Mouse (Mus musculus) adrenal gland (tissue): ENCODE results near the gene Sgip1.

ENCODE experiments used
- intact Hi-C: fragments of 180-260 bp; cut with DNase I; formaldehyde crosslinking; loops from one replicate; pipeline ENCODE4 v1.15.1; 2025

The Sgip1 gene

DNA sequence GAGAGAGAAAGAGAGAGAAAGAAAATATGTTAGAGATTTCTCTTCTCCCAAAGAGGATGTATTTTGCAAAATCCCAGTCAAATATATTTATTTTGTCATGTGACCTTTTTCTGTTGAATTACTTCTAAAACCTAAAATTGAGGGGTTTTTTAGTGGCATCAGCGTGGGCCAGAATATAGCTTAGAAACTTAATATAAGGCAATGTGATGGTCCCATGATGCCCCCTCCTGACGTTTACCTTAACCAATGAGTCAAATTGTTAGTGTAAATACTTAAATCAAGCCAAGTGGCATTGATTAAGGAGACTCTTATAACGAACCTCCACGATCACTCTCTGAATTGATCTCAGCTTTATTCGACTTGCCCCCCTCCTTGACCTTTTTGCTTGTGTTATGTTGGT, 233.1 kb downstream of the Sgip1 start:
- intact Hi-C loops: no loop called here

DNA sequence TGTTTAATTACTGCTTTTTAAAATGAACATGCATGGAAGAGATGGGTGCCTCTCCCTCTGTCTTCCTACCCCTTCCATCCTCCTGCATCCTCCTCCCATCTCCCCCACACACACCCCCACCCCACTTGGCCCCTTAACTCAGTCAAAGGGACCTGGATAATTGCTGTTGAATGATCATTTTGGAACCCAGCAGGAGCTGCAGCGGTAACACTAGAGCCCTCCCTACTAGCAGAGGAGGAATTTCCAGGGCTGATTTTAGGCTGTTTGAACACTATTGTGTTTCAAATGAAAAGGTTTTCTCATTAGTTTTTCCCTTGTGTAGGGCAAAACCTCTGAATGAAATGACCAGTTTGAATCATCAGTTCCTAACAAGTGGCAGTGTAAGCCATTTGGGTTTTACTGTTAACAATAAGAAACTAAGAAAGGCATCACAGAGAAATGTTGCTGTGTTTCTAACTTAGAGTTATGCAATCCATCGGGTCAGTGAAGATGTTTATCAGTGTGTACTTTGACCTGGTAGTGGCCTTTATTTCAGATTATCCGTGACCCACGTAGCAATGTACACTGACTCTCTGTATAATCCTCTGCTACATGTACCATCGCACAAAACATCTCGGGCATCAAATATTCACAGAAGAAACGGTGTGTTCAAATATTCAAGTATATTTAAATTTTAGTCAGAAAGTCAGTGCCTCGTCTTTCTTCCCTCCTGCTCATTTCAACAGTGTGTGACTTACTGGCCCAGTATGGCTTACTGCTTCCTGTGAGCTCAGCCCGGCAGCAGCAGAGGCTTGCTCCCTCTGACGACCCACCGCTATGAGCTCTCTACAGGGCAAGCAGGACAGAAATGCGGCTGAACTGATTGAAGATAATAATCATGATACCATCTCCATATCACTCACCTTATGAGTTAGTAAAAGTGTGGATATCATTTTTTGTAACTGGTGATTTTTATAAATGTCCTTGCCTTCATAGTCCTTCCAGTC, 235.5 kb downstream of the Sgip1 start:
- intact Hi-C loops: no loop called here

DNA sequence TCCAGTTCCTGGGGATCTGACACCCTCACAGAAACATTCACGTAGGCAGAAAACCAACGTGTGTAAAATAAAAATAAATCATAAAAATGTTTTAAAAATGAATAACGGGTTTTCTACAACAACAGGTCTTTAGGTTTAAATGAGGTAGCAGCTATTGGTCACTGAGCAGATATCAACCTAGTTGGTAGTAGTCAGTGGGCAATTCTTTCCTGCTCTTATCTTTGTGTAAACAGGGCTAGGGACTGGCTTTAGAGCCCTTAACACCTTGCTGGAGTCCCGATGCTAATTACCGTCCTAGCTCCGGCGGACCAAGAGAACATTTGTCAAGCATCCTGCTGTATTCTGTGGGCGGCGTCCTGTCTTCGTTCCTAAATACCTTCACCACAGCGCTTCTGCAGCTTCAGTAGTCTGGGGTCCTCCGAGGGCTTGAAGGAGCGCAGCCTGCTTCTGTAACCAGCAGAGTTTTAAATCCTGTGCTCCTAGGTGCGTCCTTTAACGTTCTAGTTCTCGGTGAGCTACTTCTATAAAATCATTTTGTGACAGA, 236.8 kb downstream of the Sgip1 start:
- intact Hi-C loops: no loop called here

DNA sequence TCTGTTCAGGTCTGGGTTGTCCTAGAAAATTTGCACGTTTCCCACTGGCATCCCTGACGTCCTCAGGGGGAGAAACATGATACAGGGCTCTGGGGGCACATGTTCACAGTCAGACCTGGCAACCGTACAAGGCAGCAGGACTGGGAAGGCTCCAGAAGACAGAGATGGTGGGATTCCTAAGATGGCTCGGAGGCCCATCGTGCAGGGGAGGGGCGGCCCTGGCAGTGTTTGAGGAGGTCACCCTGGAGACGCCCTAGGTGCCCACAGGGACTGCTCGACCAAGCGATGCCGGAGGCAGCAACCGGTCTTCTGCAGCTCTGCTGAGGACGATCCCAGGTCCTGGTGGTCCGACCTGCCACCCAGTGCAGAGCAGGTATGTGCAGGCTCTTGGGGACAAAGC, 237.3 kb downstream of the Sgip1 start, which contains the start of gene Tctex1d1:
Gene Tctex1d1 (plus strand): TSS at position 167 of the 400 bp plus-strand sequence.
- intact Hi-C loops: no loop called here

DNA sequence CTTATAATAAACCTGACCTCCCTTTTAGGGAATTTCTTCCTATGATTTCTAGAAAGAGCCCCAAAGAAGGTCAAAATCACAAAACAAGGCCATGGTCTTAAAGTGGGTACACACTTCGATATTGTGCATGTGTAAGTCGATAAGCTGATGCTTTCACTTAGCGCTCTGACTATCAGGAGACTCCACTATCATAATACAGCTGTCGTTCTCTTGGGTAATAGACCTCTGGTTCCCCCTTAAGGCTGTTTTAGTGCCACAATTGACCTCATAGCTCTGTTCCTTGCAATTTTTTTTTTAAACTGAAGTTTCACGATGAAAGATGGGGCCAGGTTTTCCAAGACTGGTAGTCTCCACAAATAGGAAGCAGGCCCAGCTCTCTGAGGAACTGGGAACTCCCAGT, 238.3 kb downstream of the Sgip1 start:
- intact Hi-C loops: no loop called here

DNA sequence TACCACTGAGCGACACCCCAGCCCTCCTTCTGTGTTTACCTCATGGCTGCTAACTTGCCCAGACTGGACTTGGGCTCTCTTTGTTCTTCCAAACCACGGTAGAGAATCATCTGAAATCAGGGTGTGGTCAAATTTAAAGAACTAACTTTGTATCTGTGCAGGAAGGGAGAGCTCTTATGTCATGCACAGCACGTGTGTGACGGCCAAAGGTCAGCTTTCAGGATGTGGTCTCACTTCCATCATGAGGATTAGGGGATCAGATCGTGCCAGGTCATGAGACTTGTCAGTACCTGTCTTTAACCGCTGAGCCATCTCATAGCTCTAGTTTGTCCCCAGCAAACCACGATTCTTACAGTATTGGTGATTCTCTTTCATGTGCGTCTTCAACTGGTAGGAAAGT, 240.6 kb downstream of the Sgip1 start:
- intact Hi-C loops: no loop called here

DNA sequence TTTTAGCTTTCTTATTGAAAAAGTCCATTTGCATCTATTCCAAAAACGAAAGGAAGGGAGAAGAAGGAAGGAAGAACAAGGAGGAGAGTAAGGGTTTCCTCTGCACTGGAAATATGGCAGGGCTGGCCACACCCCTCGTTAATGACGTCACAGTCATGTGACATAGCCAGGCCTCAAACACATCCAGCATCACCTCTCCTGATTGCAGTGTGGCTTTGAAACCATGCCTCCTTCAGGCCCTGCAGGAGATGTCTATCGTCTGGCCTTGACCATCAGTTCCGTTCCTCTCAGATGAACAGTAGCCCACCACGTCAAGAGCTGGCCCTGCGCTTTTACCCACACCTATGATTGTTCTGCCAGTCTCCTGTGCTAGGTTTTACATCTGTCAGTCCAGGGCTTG, 245.1 kb downstream of the Sgip1 start:
- intact Hi-C loops: loop anchor here (5.0 kb wide), 2 partner anchors 161 to 361 kb away; no protein-coding TSS in a partner anchor

DNA sequence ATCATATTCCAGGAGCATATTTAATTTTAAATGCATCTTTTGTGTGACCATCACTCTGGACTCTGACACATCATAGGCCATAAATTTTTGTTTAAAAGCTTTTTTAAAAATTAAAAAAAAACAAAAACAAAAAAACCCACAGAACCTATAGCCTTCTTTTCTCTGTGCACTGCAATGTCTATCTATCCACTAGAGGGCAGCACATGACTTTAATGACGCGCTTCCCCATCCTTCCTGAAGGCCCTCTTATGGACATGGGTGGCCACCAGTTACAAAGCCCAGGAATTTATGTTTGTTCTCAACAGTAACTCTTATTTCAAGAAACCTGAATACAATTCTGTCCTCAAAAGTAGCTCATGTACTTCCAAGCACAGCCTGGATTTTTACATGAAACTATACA, 245.8 kb downstream of the Sgip1 start:
- intact Hi-C loops: loop anchor here (5.0 kb wide), 2 partner anchors 160 to 360 kb away; no protein-coding TSS in a partner anchor

DNA sequence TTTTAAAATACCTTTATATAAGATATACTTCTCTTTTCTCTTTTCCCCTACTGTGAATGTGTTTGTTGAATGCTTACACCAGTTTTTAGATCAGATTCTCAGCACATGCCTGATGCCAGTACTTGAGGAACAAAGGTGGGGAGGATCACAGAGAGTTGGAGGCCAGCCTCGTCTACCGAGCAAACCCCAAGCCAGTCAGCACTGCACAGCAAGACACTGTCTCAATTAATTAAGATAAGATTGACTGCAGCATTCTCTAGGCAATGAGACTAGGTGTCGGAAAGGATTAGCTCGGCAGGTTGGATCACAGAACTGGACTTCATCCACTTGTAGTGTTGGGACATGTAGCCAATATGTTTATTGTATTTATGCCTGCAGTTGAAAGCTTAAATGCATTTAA, 246.2 kb downstream of the Sgip1 start:
- intact Hi-C loops: loop anchor here (5.0 kb wide), 2 partner anchors 160 to 360 kb away; no protein-coding TSS in a partner anchor

DNA sequence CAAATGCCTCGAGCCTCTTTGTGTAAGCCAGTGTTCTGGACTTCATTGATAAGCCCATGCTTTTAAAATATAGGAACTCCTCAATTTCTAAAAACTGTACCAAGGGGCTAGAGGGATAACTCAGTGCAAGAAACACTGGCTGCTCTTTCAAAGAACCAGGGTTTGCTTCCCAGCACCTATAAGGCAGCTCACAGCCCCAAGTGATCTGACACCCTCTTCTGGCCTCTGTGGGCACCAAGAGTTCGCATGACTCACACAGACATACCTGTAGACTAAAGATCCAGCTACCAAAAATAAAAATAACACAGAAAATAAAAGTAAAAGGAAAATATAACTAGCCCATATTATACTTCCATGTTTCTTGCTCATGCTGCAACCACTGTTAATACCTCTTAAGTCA, 246.7 kb downstream of the Sgip1 start:
- intact Hi-C loops: loop anchor here (5.0 kb wide), 2 partner anchors 160 to 360 kb away; no protein-coding TSS in a partner anchor

DNA sequence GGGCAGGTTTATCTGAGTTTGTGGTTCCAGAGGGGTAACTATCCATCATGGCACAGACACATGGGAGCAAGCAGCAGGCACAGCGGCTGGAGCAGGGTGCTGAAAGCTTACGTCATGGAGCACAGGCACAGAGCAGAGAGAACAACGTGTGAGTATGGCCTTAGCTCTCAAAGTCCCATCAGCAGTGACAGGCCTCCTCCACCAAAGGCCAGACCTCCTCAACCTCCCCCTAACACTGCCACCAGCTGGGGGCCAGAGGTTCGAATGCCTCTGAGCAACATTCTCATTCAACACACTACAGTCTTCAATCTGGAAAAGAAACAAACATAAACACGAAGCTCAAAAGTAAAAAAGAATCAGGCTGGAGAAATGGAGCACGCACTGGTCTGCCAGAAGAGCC, 247.4 kb downstream of the Sgip1 start:
- intact Hi-C loops: loop anchor here (5.0 kb wide), 2 partner anchors 159 to 359 kb away; no protein-coding TSS in a partner anchor

DNA sequence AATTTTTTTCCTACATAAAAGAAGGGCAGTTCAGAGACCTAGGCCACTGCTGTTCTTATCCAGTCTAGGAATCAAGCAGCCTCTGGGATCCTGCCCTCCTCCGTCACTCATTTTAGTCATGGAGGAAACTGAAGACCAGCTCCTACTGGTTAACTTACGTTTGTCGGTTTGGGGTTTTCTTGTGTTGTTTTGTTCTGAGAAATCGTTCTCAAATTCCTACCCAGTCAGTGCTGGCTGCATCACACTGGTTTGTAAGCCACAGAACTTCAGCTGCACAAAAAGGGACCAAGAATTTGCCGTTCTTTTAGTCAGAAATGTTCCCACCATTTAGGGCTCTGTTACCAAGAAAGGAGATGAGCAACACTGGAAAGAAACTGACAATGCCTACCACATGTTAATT, 248.3 kb downstream of the Sgip1 start:
- intact Hi-C loops: loop anchor here (5.0 kb wide), 2 partner anchors 158 to 358 kb away; no protein-coding TSS in a partner anchor

DNA sequence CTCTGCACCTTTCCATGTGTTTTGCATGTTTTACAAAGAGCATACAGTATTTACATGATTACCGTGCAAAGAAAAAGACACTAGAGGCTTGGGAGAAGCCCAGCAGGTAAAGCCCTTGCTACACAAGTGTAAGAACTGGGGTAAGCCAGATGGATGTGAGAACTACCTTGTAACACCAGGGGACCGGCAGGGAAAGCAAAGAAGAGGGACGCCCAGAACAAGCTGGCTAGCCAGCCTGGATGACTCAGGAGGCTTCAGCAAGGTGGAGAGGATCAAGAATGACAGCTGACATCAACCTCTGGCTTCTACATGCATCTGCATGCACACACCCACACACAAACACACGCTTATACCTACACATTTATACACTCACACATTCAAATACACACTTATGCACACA, 248.9 kb downstream of the Sgip1 start:
- intact Hi-C loops: no loop called here

DNA sequence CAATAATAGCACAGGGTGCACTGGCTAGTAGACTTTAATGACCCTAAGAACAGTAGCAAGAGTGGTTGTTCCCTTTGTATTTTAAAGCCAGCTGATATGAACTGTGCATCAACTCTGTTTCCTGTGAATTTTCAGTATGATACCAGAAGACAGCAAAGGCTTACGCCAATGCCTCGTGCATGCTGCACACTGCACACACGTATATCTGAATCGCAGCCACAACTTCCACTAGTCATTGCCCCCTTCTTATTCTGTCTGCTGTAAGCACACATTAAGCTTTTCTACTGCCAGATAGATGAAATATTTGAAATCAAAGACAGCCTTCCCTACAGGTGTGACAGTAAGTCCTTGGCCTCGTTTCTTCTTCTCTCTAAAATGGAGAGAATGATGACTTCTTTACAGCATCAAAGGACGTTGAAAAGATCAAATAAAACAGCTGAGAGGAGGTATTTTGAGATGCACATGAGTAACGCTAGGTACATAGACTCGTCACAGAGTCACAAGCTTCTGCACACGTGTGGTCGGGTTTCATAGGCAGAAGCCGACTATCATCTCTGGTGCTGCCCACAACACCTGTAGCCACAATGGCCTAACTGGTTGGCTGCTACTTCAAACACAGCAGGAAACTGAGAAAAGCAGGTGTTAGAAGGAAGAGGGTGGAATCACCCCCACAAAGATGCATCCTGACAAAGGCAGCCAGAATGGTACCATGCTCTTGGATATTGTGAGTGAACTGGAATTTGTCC, 249.7 kb downstream of the Sgip1 start:
- intact Hi-C loops: no loop called here

DNA sequence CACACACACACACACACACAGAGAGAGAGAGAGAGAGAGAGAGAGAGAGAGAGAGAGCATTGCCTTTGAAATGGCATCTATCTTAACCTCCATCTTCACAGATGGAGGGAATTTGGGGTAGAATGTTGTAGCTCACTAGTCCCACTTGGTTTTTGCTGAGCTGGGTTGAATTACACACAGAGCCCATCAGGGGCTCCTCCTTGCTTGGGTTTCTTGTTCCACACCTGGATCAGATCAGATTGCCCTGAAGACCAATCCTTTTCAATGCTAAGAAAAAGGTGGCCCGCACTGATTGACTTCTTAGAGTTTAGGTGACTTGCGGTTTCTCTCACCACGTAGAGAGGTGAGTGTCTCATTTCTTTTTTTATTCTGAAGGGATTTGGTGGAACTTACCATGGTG, 250.6 kb downstream of the Sgip1 start:
- intact Hi-C loops: no loop called here

DNA sequence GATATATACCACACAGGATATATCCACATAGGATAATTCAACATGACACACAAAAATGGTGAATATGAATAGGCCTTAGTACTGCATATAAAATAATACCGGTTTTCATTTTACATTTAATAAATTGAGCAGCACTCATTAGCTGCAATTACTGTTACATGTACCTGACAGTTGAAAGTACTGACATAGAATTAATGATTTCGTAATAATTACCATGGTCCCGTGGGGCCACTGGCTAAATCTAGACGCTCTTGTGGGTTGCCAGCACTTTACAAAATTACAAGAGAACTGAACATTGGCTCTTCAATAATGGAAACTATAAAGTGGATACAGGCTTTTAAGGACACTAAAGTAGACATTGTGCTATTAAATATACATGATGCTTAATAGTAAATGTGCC, 263.6 kb downstream of the Sgip1 start:
- intact Hi-C loops: no loop called here

DNA sequence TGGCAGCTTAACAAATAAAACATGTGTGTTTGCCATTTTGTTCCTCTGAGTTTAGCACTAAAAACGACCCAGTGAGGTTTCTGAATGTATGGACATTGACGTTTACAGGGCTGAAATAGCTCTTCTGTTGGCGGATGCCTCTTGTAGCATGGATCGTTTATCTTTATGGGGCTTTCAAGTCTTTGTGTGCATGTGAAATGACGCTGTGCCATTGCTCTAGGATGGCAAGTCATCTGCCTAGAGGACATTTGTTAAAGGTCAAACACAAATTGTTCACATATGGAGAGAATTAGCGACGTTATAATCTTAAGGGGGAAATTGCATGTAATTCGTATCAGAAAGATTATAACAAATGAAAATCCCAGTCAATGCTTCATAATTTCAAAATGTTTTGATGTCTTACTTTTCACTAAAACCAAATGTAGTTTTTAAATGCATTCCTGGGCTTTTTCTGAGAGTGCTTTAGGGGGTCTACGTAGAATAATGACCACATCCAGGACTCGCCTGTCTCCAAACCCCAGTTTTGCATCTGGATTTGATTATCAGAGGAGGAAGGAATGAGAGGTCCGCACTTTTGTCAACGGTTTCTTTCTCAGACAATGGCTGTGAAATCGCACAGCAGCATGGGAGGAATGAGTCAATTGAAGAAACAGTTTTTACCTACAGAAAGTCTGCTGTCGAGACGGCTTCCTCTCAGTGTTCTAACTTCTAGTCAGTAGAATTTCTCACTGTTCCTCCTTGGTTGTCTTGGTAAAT, 264.3 kb downstream of the Sgip1 start:
- intact Hi-C loops: no loop called here

DNA sequence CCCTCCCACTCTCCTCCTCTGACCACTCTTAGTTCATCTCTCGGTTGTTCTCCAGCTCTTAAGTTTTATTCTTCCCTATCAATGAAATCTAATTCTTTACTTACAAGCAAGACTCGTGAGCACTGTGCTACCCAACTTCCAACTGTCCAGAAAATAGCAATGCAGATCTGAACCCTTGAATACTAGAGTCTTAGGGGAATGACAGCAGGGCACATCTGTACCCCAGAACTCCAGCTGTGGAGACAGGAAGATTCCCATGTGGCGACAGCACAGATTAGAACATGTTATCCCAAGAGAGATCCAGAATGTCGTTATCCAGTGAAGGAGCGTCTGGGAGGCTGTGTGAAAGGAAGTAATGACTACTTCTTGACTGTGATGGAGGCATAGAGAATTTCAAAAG, 265.2 kb downstream of the Sgip1 start:
- intact Hi-C loops: no loop called here

DNA sequence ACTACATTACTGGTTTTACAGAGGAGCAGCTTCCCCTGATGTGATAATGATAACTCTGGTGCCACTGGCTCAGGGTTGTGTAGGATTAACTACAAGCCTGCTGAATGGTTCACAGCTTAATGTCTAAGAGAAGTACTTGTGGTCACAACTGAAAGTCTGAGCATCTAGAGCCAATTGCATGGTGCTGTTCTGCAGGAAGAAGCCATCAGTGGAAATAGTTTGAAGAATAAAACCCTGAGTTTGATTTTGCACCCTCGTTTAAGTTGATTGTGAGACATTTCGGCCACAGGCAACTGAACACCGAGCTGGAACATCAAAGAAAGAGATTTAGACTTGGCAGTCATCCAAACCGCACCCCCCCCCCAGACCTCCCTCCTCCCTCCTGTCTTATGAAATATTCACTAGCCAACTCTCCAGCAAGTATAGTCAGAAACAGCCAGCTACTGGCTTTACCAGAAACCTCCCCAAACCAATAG, 265.9 kb downstream of the Sgip1 start:
- intact Hi-C loops: no loop called here

DNA sequence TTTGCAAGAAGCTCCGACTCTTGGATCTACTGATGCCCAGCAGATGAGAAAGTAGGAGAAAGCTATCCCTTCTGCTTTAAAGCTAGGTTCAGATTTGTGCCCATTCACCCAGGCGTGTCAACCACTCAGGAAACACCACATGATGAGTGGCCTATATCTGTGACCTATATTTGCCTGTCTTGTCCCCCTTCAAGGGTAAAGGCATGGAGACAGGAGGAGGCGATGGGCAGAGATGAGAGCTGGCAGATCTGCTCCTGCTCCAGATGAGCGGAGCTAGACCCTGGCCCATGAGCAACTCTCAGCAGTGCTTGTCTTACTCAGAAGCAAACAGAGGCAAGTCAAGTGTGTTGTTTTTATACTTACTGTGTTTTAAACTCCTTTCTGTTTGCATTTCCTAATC, 269.6 kb downstream of the Sgip1 start:
- intact Hi-C loops: no loop called here

DNA sequence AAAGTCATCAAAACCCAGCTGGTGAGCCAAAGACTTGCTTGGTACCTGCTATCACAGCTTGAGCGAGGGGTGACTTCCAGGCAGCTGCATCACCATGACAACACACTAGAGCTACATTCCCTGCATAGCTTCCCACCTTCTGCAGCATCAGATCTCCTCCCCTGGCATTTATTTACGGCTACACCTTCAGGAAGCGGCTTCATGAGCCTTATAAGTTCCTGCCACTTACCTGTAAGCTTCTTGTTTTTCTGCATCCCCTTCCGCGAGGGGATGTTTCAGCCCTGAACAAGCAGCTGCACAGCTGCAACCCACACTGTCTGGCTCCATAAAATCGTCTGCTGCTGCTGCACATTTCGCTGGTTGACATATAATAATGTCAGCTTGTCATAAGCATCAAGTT, 270.7 kb downstream of the Sgip1 start:
- intact Hi-C loops: no loop called here
